Mouse (Mus musculus) cerebellum, postnatal 14 days (tissue): Measurements from ENCODE around the gene Eif4b.

Experiments
- DNase-seq, 2 experiments: peaks; one replicate each; pipeline ENCODE4 v3.0.0; 2021; ENCODE audit warnings: mixed read lengths in 2 of 2

Gene Eif4b

DNA sequence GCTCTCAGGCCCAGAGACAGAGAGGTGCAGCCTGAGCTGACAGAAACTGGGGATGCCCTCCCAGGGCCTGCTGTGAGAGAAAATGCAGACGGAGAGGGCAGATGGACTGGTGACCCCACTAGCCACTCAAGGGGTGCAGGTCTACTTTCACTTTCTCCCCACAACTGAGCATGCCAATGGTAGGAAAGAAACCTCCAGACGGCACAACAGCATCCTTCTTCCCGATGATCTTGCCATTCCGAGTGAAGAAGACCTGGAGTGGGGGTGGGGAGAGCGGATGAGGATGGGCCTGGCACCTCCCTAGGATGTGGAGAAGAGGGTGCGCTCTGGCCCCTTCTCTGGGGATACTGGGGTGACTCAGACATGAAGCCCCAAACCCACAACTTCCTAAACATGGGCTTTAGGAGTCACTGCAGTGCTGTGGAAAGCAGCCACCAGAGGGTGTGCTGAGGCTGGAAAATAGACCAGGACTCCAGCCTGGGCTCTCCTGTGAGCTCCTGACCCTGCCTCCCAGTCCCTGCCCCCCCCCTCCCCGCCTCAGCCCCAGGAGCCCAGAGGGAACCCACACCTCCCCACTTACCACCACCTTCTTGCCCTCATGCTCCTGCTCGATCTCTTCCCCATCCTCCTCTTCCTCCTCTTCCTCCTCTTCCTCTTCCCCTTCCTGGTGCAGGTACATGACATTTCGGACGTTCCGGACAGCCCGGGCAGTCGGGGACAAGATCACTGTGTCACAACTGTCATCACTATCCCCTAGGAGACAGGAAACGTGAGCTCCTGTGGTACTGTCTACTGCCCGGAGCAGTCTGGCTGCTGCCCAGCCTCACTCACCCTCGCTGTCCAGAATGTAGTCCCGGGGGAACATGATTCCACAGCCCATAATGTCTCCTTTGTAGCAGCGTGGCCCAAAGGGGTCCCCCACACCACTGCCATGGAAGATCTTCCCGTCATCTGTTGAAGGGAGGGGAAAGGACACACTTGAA is 44.2 kb downstream of the Eif4b start:
- peak; percentile 69 to 81 for DNase-seq

DNA sequence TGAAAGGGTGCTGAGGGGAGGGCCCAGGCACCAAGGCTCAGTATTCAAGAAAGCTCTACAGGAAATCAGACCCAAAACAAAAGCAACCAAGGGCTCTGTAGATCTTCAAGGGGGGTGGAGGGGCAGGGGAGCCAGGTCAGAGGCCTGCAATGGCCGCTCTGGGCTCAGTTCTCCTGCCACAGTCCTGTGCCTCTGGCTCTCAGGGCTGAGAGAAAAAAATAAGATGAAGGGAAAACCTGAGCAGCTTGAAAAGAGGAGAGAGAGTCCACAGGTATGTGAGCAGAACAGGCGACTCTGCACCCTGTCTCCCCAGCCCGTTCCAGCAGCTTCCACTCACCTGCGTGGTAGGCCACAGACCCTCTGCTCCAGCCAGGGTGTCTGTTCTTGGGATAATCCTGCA is 45.0 kb downstream of the Eif4b start:
- peak in 1 of 2 experiments; percentile 37 for DNase-seq

DNA sequence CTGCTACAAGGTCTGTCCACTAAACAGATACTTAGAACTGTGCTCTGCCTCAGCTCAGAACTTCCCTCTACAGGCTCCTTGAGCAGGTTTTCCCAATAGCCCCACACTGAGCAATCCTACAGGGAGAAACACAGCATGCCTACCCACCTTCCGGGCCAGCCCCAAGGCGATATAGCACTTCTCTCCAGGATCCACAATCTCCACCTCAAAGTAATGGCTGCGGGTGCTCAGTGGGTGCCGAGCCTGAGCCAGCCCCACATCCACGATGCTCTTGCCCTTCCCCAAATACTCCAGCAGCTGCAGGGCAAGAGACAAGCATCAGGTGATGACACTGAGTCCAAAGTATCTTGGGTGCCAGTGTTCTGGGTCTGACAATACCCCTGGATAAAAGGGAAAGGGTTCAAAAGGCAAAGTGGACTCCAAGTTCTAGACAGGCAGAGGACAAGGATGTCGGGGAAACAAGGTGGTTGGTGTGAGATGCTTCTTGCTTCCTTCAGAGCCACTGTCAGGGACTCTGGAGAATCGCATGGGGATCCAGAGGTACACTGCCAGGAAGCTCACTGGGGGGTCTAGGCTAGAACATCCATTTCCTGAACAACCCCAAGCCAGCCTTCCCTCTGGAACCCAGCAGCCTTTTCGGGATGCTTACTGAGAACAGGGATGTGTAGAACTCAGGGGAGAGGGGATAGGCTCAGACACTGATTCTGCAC is 45.7 kb downstream of the Eif4b start:
- peak; percentile 44 to 77 for DNase-seq

DNA sequence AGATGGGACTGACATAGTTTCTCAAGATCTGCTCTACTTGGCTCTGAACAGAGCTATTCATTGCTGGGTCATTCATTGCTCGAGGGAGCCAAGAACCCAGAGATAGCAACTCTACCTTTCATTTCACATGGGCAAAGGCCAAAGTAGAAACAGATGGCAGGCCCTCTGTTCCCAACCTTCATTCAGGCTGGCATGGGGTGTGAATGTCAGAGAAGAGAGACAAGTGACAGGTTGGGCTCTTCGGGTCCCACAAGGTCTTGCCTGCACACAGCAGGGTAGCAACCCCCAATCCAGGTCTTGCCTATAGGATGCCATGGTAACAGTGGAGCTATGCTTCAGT is 46.2 kb downstream of the Eif4b start:
- DNase-seq = peak; percentile 81 to 91

DNA sequence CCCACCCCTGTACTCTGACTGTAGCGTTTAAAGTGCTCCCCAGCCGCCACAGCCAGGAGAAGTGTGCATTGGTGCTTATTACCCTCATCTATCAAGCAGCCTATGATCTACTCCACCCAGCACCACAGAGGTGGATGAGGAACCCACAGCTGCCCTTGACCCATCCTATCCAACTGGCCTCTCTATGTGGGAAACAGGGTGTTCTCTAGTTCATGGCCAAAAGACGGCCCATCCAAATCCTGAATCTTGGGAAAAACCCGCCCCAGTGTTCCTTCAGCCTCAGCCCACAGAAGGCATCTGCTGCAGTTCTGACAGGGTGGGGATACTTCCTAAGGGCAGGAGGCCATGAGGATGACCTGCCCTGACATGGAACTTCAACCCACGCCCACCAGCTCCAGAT is 47.0 kb downstream of the Eif4b start:
- peak; percentile 30 to 37 for DNase-seq

DNA sequence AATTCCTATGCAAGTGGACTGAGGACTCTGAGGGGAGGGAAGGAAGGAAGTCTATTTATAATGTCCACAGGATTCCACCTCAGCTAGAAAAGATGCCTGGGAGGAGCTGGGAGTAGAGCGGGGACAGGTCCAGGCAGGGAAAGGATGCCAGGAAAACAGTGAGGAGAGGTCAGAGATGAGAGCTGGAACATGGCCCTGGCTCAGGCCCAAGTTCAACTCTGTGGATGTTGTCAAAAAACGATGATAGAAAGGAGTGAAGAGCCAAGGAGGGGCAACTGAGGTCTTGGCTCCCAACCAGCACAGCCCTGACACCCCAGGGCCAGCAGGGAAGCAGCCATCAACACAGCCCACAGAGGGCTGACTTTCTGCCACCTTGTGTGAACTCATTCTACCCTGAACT is 52.7 kb downstream of the Eif4b start:
- DNase-seq = peak; percentile 89 to 94

DNA sequence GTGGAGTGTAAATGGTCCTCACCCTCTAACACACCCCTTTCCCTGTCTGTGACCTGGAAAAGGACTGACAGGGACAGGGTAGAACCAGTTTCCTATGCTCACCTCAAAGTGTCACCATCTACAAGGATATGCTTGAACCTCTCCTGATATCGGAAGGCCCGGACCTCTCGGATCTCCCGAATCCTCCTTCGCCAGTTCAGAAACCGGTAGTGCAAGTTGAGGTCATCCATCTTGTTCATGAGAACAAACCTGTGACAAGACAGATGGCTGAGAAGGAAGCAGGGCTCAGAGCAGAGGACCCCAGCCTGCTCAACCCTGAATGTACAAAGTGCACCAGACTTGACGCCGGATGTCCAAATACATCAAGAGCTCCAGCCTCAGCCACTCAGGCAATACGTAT is 59.7 kb downstream of the Eif4b start:
- DNase-seq = no peak

DNA sequence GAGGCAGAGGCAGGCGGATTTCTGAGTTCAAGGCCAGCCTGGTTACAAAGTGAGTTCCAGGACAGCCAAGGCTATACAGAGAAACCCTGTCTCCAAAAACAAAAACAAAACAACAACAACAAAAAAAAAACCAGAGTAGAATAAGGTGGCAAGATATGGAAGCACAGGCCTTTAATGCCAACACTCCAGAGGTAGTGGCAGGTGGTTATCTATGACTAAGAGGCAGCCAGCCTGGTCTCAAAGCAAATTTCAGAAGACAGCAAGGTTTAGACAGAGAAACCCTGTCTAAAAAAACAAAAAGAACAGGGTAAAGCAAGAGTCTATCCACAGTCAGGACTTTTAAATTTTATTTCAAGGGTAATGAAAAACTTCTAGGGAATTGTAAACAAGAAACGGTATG is 61.1 kb downstream of the Eif4b start:
- DNase-seq = no peak

DNA sequence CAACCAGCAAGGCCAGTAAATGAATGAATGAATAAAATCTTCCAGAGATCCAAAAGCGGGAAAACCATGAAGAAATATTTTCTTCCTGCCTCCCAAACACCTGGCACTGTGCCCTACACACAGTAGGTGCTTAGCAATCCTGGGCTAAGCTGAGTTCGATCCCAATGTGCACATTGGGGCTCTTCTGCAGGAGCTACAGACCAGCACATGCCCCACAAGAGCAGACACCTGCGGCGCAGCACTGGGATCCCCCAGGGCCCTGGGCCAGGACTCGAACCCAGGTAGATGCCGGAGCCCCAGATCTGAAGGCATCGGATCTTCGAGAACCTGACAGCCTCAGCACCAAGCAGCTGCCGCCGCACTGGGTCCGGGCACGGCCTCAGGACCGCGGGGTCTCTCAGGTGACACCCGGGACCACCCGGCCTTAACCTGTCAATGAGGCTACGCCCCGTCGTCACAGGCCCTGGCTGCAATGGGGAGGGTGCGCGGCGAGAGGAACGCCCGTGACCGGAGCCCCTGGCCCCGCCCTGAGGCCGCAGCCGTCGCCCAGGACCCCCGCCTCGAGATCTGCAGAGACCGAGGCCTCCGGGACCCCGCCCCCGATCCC is 62.1 kb downstream of the Eif4b start:
- peak in 1 of 2 experiments; percentile 73 for DNase-seq

DNA sequence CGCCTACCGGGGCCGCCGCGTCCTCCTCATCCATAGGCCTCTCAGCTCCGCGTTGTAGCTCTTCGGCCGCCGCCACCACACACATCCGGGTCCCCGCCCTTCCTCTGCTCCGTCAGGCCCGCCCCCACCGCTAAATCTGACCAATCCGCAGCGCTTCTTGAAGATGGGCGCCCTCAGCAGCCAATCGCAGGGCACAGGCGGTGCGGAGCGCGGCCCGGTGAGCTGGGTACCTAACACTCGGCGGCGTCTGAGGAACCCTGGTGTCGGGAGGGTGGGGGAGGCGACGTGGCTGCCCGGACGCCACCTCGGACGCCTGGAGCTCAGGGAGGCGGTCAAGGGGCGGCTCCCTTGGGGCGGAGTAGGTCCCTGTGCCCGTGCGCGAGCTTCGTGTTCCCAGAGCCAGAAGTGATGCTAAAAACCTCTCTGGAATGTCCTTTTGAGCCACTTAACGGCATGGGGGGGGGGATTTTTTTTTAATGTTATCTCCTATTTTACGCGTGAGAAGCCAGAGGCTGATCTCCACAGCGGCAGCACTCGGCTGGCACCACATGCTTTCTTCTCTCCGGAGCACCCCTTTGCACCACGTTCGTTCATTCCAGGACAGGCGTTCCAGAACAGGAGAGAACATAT is 62.7 kb downstream of the Eif4b start, which contains the start of gene Spryd3:
TSS of gene Spryd3 (minus strand) at position 106 of the 630 bp plus-strand sequence.
- peak; percentile 99 for DNase-seq

DNA sequence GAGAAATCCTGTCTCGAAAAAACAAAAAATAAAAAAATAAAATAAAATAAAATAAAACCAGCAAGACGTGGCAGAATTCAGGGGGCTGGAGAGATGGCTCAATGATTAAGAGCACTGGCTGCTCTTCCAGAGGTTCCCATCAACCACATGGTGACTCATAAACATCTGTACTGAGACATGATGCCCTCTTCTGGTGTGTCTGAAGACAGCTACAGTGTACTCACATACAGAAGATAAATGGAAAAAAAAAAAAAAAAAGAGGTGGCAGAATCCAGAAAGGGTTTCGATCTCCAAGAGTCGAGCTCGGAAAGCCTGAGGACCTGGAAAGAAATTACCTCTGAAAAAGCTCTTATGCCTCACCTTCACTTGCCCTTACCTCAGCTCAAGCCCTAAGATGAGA is 67.5 kb downstream of the Eif4b start:
- DNase-seq = no peak

DNA sequence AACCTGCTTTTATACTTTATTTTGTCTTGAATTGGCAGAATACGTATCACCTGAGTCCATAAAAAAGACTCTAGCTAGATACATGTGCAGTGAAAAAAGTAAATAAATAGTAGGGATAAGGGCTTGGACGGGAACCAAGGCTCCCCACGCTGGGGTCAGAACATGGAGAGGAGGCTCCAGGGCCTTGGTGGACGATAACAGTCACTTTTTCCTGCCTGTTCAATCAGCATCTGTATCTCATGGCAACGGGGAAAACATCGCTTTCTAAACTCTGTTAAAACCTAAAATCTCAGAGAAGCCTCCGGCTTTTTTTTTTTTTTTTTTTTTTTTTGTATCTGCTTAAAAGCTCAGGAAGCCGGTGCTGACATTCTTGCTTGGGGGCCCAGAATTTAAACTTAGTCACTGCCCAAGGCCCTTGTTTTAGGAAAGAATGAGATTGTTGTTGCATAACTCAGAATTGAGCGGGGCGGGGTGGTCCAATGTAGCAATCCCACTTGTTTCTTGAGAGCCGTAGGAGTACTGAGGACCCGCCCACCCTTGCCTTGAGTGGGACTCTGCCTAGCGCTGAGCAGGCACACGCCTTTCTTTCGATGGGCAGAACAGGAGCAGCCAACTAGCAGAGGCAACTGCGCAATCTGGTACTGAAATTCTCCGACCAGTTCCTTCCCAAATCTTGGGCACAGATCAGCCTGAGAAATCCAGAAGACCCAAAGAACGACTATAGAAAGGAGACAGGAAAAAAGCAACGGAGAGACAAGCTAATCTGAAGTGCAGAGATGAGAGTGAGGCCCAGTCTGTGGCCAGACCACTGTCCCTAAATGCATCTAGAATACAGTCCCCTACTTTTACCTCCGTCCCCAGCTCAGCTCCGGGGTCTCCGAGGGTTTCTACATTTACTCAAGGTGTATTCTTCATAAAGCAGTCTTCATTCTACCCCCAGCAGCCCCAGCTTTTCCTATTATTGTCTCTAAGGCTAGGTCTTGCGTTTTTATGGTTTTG is 69.6 kb downstream of the Eif4b start:
- DNase-seq = no peak

DNA sequence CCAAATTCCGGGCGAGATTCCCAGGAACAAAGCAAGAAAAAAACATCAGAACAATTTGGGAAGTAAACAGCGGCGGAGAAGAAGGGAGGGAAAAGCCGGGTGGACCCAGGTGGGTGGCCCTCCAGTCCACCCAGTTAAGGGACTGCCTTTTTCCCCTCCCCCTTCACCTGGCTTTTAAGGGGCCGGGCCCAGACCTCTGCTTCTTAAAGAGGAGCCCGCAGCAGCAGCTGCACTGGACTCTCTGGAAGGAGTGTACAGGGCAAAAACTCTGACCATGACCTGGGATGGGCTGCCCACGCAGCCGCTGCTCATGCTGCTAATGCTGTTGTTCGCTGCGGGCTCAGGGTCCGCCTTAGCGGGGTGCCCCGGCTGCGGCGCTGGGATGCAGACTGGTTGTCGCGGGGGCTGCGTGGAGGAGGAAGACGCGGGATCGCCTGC is 70.7 kb downstream of the Eif4b start, which contains the start of gene Igfbp6:
TSS of gene Igfbp6 (plus strand) at position 89 of the 438 bp plus-strand sequence.
- DNase-seq = no peak

DNA sequence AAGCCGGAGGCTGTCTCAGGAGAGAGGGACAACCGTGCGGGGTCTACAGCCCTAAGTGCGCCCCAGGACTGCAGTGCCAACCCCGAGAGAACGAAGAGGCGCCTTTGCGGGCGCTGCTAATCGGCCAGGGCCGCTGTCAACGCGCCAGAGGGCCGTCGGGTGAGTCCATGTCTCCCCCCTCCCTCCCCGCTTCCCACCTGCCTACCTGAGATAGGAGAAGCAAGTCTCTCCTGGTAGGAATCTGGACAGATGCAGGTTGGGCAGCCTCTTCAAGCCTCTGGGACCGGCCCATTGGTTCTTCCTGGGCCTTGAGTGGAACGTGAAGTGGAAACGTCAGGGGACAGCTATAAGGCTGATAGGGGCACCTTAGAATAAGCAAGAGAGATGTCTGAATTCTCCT is 71.2 kb downstream of the Eif4b start:
- DNase-seq = no peak

DNA sequence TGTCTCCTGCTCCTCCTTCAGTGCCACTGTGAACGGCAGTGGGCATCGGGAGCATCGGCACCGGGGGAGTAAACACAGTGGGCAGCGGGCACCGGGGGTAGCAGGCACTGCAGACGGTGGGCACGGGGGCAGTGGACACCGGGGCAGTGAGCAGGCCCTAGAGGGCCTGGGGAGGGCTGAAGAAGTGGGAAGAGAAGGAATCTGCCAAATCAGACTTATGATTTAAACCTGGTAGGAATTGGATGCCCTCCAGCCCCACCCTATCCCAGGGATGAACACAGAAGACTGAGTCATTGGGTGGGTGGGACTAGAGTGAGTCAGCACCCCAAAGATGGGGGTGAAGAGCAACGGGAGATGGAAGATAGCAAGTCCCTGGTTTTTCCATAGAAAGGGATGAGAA is 71.8 kb downstream of the Eif4b start:
- DNase-seq = no peak

DNA sequence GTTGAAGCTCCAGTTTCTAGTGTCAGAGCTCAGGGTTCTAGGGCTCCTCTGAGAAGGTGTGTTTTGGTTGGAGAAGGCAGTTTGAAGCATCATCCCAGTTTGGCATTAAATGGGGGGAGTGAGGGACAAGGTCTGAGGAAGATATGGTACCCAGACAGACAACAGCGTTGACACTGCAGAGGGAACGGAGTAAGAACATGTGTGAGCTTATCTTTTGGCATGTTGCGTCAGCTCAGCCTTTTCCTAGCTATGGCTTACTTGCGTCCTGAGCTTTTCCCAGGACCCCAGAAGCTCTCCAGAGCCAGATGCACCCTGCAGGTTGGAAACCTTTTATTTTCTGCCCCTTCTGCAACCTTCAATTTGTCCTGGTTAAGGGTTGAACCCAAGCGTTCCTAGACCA is 72.5 kb downstream of the Eif4b start:
- DNase-seq = no peak
